Comparison of ENCODE assay signal across 9 mouse cellular contexts in genomic region chr19:5937836-5938406, GRCm38 (mm10). TPM values are rescaled to one million over a fixed set of nuclear protein-coding genes. Genes with fewer than 3 reads are reported as not detected.
DNase-seq lines count a peak whose midpoint lies in the region; ATAC-seq and TF ChIP-seq lines count a peak whose summit lies in the region.
"Had no signal": no experiment of that assay in that cellular context is flagged by ENCODE, and none has a peak within 500 bp of the region (broad histone marks: within the 10 kb centered on the region; RNA-seq: fewer than 3 reads in every experiment).

No protein-coding gene starts in this region.

- H3K27ac ChIP-seq in heart, embryonic 13.5 days (replicated peaks): peak overlapping the region; percentile 56
- peak overlapping the region; percentile 78 for H3K27ac ChIP-seq in lung, embryonic 15.5 days

- no peaks in the 10 kb centered on the region for H3K9me3 ChIP-seq in E14TG2a.4 (ENCODE audit: low read length)
- H3K9me3 ChIP-seq in heart, embryonic 13.5 days: no peaks in the 10 kb centered on the region
- H3K9me3 ChIP-seq in lung, embryonic 15.5 days: no peaks in the 10 kb centered on the region

- peak; percentile 40 for DNase-seq in MN1 (ENCODE audit: low spot score)
- no peak for DNase-seq in layer of hippocampus, adult 9-10 months (ENCODE audit: low spot score)
- DNase-seq in layer of hippocampus, adult 18-20 months (ENCODE audit: low spot score in 2 of 2): no peak
- DNase-seq in retina, postnatal 1 day: no peak
- DNase-seq: right cerebral cortex, adult 18-20 months had no signal

- TF ChIP-seq CTCF in E14TG2a.4 (conservative IDR thresholded peaks at IDR 0.05; ENCODE audit: low read length): no peak

- peaks cover 45% of the 10 kb centered on the region for H3K4me1 ChIP-seq in E14TG2a.4 (replicated peaks; ENCODE audit: low read depth, low read length)
- peaks cover 58% of the 10 kb centered on the region for H3K4me1 ChIP-seq in heart, embryonic 13.5 days
- peaks cover 56% of the 10 kb centered on the region for H3K4me1 ChIP-seq in lung, embryonic 15.5 days

- H3K9ac ChIP-seq in heart, embryonic 13.5 days: peak overlapping the region; percentile 67
- no peak overlapping the region for H3K9ac ChIP-seq in lung, embryonic 15.5 days

- H3K4me3 ChIP-seq in E14TG2a.4 (replicated peaks; ENCODE audit: low read length): 0 out of 2 replicates have a peak overlapping the region, but pooled peaks have one; percentile 20
- peak overlapping the region; percentile 20 for H3K4me3 ChIP-seq in heart, embryonic 13.5 days
- H3K4me3 ChIP-seq in lung, embryonic 15.5 days: no peak overlapping the region

- H3K27me3 ChIP-seq in E14TG2a.4 (ENCODE audit: insufficient read depth, low read length): peaks cover 11% of the 10 kb centered on the region; the same call in 1 of the 2 replicates
- no peaks in the 10 kb centered on the region for H3K27me3 ChIP-seq in heart, embryonic 13.5 days (replicated peaks)
- H3K27me3 ChIP-seq in lung, embryonic 15.5 days: no peaks in the 10 kb centered on the region

- H3K4me2 ChIP-seq in heart, embryonic 13.5 days: peak overlapping the region; percentile 60
- H3K4me2 ChIP-seq in lung, embryonic 15.5 days: peak overlapping the region; percentile 16

- ATAC-seq in heart, embryonic 13.5 days (ENCODE audit: extremely low read depth, insufficient number of reproducible peaks, low FRiP score, low TSS enrichment): no peak
- no peak for ATAC-seq in lung, embryonic 15.5 days (ENCODE audit: borderline replicate concordance, extremely low read depth, low FRiP score, low TSS enrichment)

- H3K36me3 ChIP-seq in E14TG2a.4 (ENCODE audit: insufficient read depth, low read length): peaks cover 45% of the 10 kb centered on the region
- H3K36me3 ChIP-seq in heart, embryonic 13.5 days: peaks cover 35% of the 10 kb centered on the region
- H3K36me3 ChIP-seq in lung, embryonic 15.5 days: peaks cover 13% of the 10 kb centered on the region; the same call in 1 of the 2 replicates

- WGBS in heart, embryonic 13.5 days: 5% methylated on average over 14 of the region's 14 CpGs
- 10% methylated on average over 14 of the region's 14 CpGs for WGBS in lung, embryonic 15.5 days

RNA-seq across cellular contexts. Expression of gene Cdc42ep2, which starts 13.3 kb away (rescaled TPM):
- polyA plus RNA-seq in heart, embryonic 13.5 days (2015; fragmentation: Nextera tagmentation; extraction: Ambion mirVana): 8.9 and 9.3 TPM in 2 replicates
- 12.0 and 14.1 TPM in 2 replicates for polyA plus RNA-seq in lung, embryonic 15.5 days (2015; fragmentation: Nextera tagmentation; extraction: Ambion mirVana)
- total RNA-seq in layer of hippocampus, adult 18-20 months (2021): 1 to 10 TPM; 4.3 to 4.6 TPM

RNA-seq across cellular contexts. Expression of gene Dpf2, which starts 25.1 kb away (rescaled TPM):
- polyA plus RNA-seq in heart, embryonic 13.5 days (2015; fragmentation: Nextera tagmentation; extraction: Ambion mirVana): 98.1 and 104 TPM in 2 replicates
- 142 and 147 TPM in 2 replicates for polyA plus RNA-seq in lung, embryonic 15.5 days (2015; fragmentation: Nextera tagmentation; extraction: Ambion mirVana)
- 100 to 1,000 TPM in 1 of 2 experiments, 10 to 100 TPM in 1; 90.8 to 100 TPM for total RNA-seq in layer of hippocampus, adult 18-20 months (2021)

RNA-seq across cellular contexts. Expression of gene Pola2, which starts 26.1 kb away (rescaled TPM):
- 47.2 and 49.5 TPM in 2 replicates for polyA plus RNA-seq in heart, embryonic 13.5 days (2015; fragmentation: Nextera tagmentation; extraction: Ambion mirVana)
- polyA plus RNA-seq in lung, embryonic 15.5 days (2015; fragmentation: Nextera tagmentation; extraction: Ambion mirVana): 72.3 and 75.3 TPM in 2 replicates
- total RNA-seq in layer of hippocampus, adult 18-20 months (2021): 1 to 10 TPM; 5.0 to 5.9 TPM

RNA-seq across cellular contexts. Expression of gene Tigd3, which starts 44.0 kb away (rescaled TPM):
- 1.9 and 2.0 TPM in 2 replicates for polyA plus RNA-seq in heart, embryonic 13.5 days (2015; fragmentation: Nextera tagmentation; extraction: Ambion mirVana)
- 3.2 and 3.6 TPM in 2 replicates for polyA plus RNA-seq in lung, embryonic 15.5 days (2015; fragmentation: Nextera tagmentation; extraction: Ambion mirVana)
- total RNA-seq in layer of hippocampus, adult 18-20 months (2021): 1 to 10 TPM; 2.5 TPM

RNA-seq across cellular contexts. Expression of gene Slc22a20, which starts 48.0 kb away (rescaled TPM):
- not detected in 2 replicates for polyA plus RNA-seq in heart, embryonic 13.5 days (2015; fragmentation: Nextera tagmentation; extraction: Ambion mirVana)
- not detected in 2 replicates for polyA plus RNA-seq in lung, embryonic 15.5 days (2015; fragmentation: Nextera tagmentation; extraction: Ambion mirVana)
- total RNA-seq in layer of hippocampus, adult 18-20 months (2021): not detected
- total RNA-seq: left cerebral cortex, postnatal 25 days had no signal
